Mouse (Mus musculus): ENCODE data around the gene Cdt1. TPM values are rescaled to one million over a fixed set of nuclear protein-coding genes. Genes with fewer than 3 reads are reported as not detected.

Gene Cdt1
- polyA plus RNA-seq, 2 experiments: 34.0 to 79.0 TPM

GRCm38 (mm10) chr8:122586171-122586570 lies 18.4 kb downstream of the Cdt1 start:
- H3K27ac ChIP-seq (replicated peaks; ENCODE audit: low read depth, low read length): no peak overlapping the region
- no peaks in the 10 kb centered on the region for H3K36me3 ChIP-seq (ENCODE audit: control insufficient read depth, insufficient read depth, low read length)
- H3K4me2 ChIP-seq (replicated peaks; ENCODE audit: low read depth, low read length, severe bottlenecking): no peak overlapping the region
- H3K9ac ChIP-seq (ENCODE audit: low read depth, low read length, severe bottlenecking): no peak overlapping the region
- no peaks in the 10 kb centered on the region for H3K27me3 ChIP-seq (ENCODE audit: control insufficient read depth, insufficient read depth, low read length)
- WGBS: 29% methylated on average over 7 of the region's 7 CpGs
- TF ChIP-seq POLR2A (IDR thresholded peaks at IDR 0.05; ENCODE audit: borderline replicate concordance, extremely low read depth, insufficient read depth, insufficient read length): no peak
- H3K9me3 ChIP-seq (ENCODE audit: control insufficient read depth, low read length): no peaks in the 10 kb centered on the region
- no peak overlapping the region for H3K4me3 ChIP-seq (replicated peaks; ENCODE audit: low read length)
- DNase-seq (ENCODE audit: low spot score) (no peak), ATAC-seq (ENCODE audit: low FRiP score, low read depth) (no peak)
- peaks cover 3% of the 10 kb centered on the region; the same call in 1 of the 2 replicates for H3K4me1 ChIP-seq (ENCODE audit: control insufficient read depth, insufficient read depth, low read length)

- no peaks in the 10 kb centered on the region for H3K9me3 ChIP-seq (ENCODE audit: control insufficient read depth, low read length)
Observed at GRCm38 (mm10) chr8:122586749-122587148, 18.9 kb downstream of the Cdt1 start.

GRCm38 (mm10) chr8:122593240-122593639 lies 25.4 kb downstream of the Cdt1 start:
- Histone ChIP-seq H3K27ac (replicated peaks; ENCODE audit: low read depth, low read length) (no peak overlapping the region), H3K36me3 (ENCODE audit: control insufficient read depth, insufficient read depth, low read length) (peaks cover 4% of the 10 kb centered on the region; the same call in 1 of the 2 replicates), H3K4me1 (ENCODE audit: control insufficient read depth, insufficient read depth, low read length) (no peaks in the 10 kb centered on the region), H3K4me2 (replicated peaks; ENCODE audit: low read depth, low read length, severe bottlenecking) (no peak overlapping the region), H3K9me3 (ENCODE audit: control insufficient read depth, low read length) (no peaks in the 10 kb centered on the region), H3K9ac (ENCODE audit: low read depth, low read length, severe bottlenecking) (peak overlapping the region; percentile 16; the same call in 1 of the 2 replicates), H3K27me3 (ENCODE audit: control insufficient read depth, insufficient read depth, low read length) (no peaks in the 10 kb centered on the region), H3K4me3 (replicated peaks; ENCODE audit: low read length) (no peak overlapping the region)
- WGBS: 50% methylated on average over 12 of the region's 12 CpGs
- ATAC-seq (ENCODE audit: low FRiP score, low read depth) (no peak), DNase-seq (ENCODE audit: low spot score) (no peak)
- no peak for TF ChIP-seq POLR2A (IDR thresholded peaks at IDR 0.05; ENCODE audit: borderline replicate concordance, extremely low read depth, insufficient read depth, insufficient read length)

More at GRCm38 (mm10) chr8:122586749-122587148, 18.9 kb downstream of the Cdt1 start:
- H3K4me1 ChIP-seq (ENCODE audit: control insufficient read depth, insufficient read depth, low read length): peaks cover 2% of the 10 kb centered on the region; the same call in 1 of the 2 replicates
- H3K27ac ChIP-seq (replicated peaks; ENCODE audit: low read depth, low read length): no peak overlapping the region
- ATAC-seq (ENCODE audit: low FRiP score, low read depth): no peak
- no peaks in the 10 kb centered on the region for H3K36me3 ChIP-seq (ENCODE audit: control insufficient read depth, insufficient read depth, low read length)
- no peak overlapping the region for H3K4me2 ChIP-seq (replicated peaks; ENCODE audit: low read depth, low read length, severe bottlenecking)
- H3K27me3 ChIP-seq (ENCODE audit: control insufficient read depth, insufficient read depth, low read length): no peaks in the 10 kb centered on the region
- H3K4me3 ChIP-seq (replicated peaks; ENCODE audit: low read length): no peak overlapping the region
- no peak for DNase-seq (ENCODE audit: low spot score)
- no peak overlapping the region for H3K9ac ChIP-seq (ENCODE audit: low read depth, low read length, severe bottlenecking)
- WGBS: 69% methylated on average over 10 of the region's 10 CpGs
- TF ChIP-seq POLR2A (IDR thresholded peaks at IDR 0.05; ENCODE audit: borderline replicate concordance, extremely low read depth, insufficient read depth, insufficient read length): no peak

GRCm38 (mm10) chr8:122593783-122594507 lies 26.1 kb downstream of the Cdt1 start:
- peak overlapping the region; percentile 16; the same call in 1 of the 2 replicates for H3K9ac ChIP-seq (ENCODE audit: low read depth, low read length, severe bottlenecking)
- TF ChIP-seq POLR2A (IDR thresholded peaks at IDR 0.05; ENCODE audit: borderline replicate concordance, extremely low read depth, insufficient read depth, insufficient read length): no peak
- H3K4me1 ChIP-seq (ENCODE audit: control insufficient read depth, insufficient read depth, low read length): no peaks in the 10 kb centered on the region
- no peak overlapping the region for H3K4me2 ChIP-seq (replicated peaks; ENCODE audit: low read depth, low read length, severe bottlenecking)
- H3K9me3 ChIP-seq (ENCODE audit: control insufficient read depth, low read length): no peaks in the 10 kb centered on the region
- H3K27me3 ChIP-seq (ENCODE audit: control insufficient read depth, insufficient read depth, low read length): no peaks in the 10 kb centered on the region
- DNase-seq (ENCODE audit: low spot score) (no peak), ATAC-seq (ENCODE audit: low FRiP score, low read depth) (no peak)
- no peak overlapping the region for H3K4me3 ChIP-seq (replicated peaks; ENCODE audit: low read length)
- no peak overlapping the region for H3K27ac ChIP-seq (replicated peaks; ENCODE audit: low read depth, low read length)
- H3K36me3 ChIP-seq (ENCODE audit: control insufficient read depth, insufficient read depth, low read length): peaks cover 4% of the 10 kb centered on the region; the same call in 1 of the 2 replicates
- 74% methylated on average over 19 of the region's 19 CpGs for WGBS

GRCm38 (mm10) chr8:122596031-122596430 lies 28.2 kb downstream of the Cdt1 start:
- ATAC-seq (ENCODE audit: low FRiP score, low read depth) (no peak), DNase-seq (ENCODE audit: low spot score) (no peak)
- no peak overlapping the region for H3K9ac ChIP-seq (ENCODE audit: low read depth, low read length, severe bottlenecking)
- no peaks in the 10 kb centered on the region for H3K4me1 ChIP-seq (ENCODE audit: control insufficient read depth, insufficient read depth, low read length)
- 53% methylated on average over 4 of the region's 4 CpGs for WGBS
- no peak overlapping the region for H3K4me3 ChIP-seq (replicated peaks; ENCODE audit: low read length)
- H3K27ac ChIP-seq (replicated peaks; ENCODE audit: low read depth, low read length): no peak overlapping the region
- H3K4me2 ChIP-seq (replicated peaks; ENCODE audit: low read depth, low read length, severe bottlenecking): no peak overlapping the region
- no peaks in the 10 kb centered on the region for H3K27me3 ChIP-seq (ENCODE audit: control insufficient read depth, insufficient read depth, low read length)
- H3K36me3 ChIP-seq (ENCODE audit: control insufficient read depth, insufficient read depth, low read length): peaks cover 4% of the 10 kb centered on the region; the same call in 1 of the 2 replicates
- TF ChIP-seq POLR2A (IDR thresholded peaks at IDR 0.05; ENCODE audit: borderline replicate concordance, extremely low read depth, insufficient read depth, insufficient read length): no peak
- H3K9me3 ChIP-seq (ENCODE audit: control insufficient read depth, low read length): no peaks in the 10 kb centered on the region

All from limb, embryonic 14.5 days (tissue).